Mouse (Mus musculus): ENCODE data around the gene Pcbd2.

DNA sequence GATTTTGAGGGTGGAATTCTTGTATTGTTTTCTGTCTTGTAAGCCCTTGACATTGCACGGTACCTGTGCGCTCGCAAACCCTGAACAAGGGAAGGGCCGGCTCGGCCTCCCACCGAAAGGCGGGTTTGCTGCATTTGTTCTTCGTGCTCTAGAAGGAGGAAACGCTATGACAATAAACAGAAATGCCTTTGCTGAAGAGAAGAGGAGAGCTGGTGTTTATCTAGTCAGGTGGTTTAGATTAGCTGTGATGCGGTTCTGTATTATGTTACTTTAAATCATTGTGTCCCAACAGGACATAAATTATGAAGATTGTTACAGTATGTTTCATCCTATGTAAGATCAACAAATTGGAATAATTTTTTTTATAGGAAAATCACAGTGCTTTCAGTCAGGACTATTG, 34.3 kb downstream of the Pcbd2 start:
- TF ChIP-seq POLR2A (IDR thresholded peaks at IDR 0.05; ENCODE audit: low read depth, low read length) = no peak
- no peak for TF ChIP-seq CTCF (IDR thresholded peaks at IDR 0.05; ENCODE audit: extremely low read depth, insufficient read depth, insufficient read length, insufficient replicate concordance)

Measured in spleen, adult 2 months (tissue).